Mouse (Mus musculus) A20 (cell line): ENCODE data around the gene Nr1h3.

Experiments used
- DNase-seq: peaks from one replicate; pipeline ENCODE4 v3.0.0-alpha.2; 2011; ENCODE audit warnings: low read depth, low spot score

Nr1h3 gene

DNA sequence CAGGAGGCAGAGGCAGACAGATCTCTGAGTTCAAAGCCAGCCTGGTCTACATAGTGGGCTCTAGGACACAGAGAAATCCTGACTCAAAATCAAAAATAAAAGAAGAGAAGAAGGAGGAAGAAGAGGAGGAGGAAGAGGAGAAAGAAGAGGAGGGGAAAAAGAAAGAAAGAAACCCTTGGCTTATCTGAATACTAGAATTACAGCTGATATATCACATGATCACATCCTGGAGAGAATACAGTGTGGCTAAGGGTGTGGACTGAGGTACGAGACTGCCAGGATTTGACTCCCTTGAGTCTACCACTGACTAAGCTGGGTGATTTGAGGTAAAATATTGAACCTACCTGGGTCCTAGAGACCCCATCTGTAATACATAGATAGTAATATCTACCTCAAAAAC, 16.4 kb downstream of the Nr1h3 start:
- no peak for DNase-seq

DNA sequence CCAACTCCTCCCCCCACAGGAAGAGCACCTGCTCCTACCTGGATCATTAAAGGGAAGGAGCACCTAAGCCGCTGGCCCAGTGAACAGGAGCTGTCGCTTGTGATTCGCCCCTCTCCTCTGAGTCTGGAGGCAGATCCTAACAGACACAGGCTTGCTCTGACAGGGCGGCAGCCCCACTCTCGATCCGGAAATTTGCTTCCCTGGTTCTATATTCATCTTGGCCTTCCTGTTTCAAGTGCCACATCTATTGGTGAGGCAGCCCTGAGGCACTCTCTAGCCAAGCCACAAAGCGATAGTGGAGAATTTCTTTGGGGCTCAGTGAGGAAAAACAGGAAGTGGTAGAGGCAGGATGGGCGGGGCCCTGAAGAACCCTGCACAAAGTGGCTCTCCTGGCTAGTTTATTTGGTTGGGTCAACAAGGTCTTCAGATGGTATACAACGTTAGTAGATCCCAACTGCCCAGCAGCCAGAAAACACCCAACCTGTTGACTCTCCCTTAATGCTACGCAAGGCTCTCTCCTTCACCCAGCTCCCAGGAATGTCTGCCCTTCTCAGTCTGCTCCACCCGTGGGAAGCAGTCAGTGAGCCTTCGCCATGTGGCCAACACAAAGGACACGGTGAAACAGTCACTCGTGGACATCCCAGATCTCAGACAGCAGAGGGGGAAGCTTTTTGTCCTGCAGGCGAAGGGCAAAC, 18.8 kb downstream of the Nr1h3 start, which contains the start of gene Madd:
TSS of gene Madd (minus strand) at position 127 of the 695 bp plus-strand sequence.
- peak; percentile 77 for DNase-seq

DNA sequence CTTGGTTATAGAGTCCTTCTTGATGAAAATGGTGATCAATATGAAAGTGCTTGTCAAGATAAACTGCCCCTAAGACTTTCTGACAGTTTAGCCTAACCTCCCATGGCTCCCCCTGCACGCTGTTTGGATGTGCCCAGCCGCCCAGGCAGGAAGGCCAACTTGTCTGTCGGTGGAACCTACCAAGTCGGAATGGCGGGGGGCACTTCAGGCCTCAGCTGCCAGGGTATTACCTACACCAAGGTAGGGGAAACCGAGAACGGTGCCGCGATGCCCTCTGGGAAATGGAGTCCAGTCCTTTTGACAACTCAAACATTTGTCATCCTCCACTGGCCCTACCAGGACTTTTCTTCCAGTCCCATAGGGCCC, 19.5 kb downstream of the Nr1h3 start:
- peak; percentile 99 for DNase-seq

DNA sequence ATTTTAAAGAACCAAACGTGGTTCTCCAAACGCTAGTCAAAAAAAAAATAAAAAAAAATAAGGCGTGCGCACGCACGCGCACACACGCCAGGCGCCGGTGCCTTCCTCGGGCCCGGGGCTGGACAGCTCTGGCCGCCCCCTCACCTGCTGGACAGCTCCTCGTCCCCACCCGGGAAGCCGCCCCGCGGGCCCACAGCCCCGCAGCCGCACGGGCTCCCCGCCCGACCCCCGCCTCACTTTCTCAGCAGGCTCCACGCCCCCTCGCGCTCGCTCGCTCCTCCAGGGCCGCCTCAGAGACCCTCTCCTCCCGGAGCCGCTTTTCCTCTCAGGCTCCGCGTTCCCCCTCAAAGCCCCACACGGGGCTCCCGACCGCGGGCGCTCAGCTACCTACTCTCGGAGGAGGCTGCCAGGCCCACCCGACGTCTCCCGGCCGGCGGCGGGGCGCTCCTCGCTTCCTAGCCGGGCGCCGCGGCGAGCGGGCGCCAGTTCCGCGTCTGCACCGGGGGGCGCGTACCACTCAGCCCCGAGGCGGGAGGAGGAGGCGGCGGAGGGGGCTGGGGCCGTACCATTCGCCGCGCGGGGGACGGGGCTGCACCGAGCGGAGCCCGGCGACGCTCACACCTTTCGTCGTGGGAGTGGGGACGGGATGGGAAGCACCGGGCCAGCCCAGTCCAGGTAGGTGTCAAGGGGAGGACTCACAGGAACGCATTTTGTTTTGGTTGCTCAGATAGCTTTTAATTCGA, 20.1 kb downstream of the Nr1h3 start:
- peak; percentile 95 for DNase-seq

DNA sequence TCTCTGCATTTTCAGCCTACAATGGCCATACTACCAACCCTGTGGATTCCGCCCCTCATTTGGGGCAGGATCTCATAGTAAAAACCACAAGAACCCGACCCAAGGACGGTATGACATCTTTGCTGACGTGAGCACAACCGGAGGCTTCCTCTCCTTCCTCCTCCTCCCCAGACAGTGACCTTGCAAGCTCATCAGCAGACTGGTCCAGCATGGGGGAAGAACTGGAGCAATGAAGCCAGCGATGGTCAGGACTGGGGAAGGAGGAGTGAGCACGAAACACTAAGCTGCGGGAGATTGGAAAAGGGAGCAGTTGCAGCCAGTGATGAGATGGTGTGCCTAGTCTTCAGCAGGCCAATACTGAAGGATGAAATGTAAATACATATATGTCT, 20.6 kb downstream of the Nr1h3 start:
- no peak for DNase-seq

DNA sequence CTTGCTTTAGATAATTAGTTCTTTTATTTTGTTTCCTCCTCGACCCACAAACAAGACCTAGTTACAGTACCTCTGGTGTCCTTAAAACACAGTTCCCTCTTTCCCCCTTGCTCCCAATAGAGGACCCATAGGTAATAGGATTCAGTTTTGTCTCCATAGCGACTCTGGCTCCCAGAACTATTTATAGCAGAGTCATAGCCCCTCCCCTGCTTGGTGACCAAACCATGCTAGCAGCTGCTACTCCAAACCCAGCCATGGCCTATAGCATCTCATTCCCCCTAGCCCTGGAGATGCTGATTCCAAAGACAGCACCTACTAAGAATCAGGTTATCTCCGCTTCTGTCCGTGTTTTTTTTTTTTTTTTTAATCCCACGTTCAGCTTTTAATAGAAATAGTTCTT, 21.9 kb downstream of the Nr1h3 start:
- no peak for DNase-seq

DNA sequence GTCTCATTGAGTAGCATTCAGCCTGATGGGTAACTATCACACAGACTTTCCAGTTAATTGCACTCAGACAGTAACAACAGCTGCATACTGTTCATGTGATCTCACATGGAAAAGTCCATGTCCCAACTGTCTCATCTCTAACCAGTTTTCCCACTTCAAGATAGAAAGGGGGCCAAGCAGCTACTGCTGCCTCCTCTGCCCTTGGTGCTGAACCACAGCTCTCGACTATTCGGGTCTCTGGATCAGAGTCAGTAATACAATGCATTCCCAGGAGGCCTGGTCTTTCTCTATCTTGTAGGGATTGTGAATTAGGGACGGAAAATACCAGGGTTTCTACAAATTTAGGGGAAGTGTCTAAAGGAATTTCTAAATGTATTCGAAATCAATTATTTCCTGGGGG, 22.8 kb downstream of the Nr1h3 start:
- DNase-seq = no peak

DNA sequence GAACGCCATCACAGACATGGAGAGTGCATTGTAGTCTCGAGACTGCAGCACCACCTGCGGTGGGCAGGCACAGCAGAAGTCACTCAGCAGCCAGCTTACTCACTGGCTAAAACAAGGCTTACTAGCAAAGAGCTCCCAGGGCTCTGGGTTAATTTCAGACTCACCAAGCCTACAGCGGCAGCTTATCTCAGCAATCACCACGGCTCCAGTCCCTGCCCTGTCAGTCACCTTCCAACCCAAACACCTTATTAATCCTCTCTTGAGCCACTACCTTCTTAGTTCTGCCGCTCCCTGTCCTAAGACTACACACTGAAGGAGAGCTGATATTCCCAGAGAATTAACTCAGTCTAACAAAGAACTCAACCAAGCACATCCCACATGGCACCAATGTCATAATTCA, 26.4 kb downstream of the Nr1h3 start:
- DNase-seq = no peak

DNA sequence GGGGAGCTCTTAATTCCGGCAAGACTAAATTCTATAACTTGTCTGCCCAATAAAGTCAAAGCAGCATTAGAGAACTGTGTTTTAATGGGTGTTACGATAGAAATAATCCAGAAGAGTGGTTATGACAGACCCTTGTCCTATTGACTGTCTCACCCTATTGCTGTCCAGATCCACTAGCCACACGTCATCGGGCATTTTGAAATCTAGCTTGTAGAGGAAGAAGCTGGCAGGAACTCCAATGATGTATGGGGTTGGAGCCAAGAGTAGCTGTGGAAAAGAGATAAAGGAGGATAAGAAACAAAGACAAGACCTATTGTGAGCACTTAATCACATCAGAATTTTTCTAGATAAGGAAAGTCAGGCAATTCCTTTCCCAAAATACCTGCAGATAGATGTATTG, 27.1 kb downstream of the Nr1h3 start:
- DNase-seq = no peak

DNA sequence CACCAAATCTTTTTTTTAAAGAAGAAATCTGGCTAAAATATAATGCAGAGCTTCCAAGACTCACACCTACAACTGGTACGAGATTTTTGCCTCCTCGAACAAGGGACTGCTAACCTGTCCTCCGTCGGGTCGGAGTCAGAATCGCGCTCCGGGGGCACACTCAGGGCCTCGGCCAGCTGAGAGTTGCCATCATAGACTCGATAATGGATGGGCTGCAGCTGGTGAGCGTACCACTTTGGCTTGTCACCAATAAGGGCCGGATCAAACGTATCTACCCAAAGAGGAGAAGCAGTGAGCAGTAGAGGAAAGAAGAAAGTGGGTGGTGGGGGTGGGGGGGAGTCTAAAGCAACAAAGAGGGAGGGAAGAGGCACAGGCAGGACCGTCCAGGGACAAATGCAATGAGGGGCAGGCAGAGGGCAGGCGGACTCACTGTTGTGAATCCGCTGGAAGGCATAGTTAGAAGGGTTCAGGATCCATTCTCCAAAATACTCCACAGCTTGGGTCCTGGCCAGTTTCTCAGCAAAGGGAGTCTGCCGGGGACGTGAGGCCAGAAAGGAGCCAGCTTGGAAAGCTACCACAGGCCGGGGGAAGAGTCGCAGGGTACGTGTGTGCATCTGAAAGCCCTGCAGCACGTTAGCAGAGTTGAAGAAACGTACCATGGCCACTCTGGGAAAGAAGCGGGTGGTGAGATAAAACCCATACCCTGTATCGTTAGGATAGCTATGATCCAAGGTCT, 32.9 kb downstream of the Nr1h3 start:
- DNase-seq = no peak

DNA sequence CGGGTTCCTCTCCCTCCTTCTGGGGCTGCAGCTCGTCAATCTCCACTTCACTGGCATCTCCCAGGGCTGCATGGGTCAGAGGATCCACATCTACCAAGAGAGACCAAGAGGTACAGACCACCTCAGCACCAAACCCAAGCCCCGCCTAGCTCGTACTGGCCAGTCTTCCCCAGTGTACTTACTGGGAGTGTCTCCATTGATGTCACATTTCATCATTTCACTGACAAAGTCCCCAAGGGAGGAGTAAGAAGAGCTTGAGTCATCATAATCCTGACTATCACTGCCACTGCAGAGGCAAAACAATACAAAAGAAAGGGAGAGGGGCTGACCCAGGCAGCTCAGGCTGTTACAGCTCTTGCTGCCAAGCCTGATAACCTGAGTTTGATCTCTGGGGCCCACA, 35.0 kb downstream of the Nr1h3 start:
- no peak for DNase-seq

DNA sequence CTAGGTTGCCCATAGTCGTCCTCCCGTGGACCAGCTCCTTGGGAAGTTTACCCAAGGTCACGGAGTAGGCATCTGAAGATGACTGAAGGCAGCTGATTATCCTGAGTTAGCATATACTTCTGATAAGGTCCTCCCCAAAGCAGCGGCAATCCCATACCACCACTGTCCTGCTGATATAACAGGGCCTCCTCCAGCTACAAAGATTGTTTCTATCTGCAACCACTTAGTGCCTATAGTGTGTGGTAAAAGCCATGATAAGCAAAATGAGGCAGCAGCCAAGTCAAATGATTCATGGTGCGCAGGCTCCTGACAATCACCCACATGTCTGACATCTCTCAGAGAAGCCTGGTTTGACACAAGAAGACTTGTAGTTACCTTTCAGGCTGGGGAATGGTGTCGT, 37.6 kb downstream of the Nr1h3 start:
- DNase-seq = no peak

DNA sequence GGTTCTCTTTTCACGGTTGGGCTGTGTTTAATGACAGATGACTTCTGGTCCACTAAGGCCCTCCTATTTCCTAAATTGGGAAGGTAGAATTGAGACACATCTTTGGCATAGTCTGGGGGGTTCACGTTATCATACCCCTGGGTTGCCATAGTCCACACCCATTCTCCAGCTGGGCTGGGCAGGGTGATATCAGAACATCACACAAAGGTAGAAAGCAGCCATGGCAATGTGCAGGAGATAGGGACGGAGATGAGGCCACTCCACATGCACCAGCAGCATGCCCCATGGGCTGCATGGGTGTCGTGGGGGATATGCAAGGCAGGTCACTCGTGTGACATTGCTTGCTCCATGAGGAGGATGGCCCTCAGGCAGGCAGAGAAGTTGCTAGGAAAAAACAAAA, 39.1 kb downstream of the Nr1h3 start:
- no peak for DNase-seq

DNA sequence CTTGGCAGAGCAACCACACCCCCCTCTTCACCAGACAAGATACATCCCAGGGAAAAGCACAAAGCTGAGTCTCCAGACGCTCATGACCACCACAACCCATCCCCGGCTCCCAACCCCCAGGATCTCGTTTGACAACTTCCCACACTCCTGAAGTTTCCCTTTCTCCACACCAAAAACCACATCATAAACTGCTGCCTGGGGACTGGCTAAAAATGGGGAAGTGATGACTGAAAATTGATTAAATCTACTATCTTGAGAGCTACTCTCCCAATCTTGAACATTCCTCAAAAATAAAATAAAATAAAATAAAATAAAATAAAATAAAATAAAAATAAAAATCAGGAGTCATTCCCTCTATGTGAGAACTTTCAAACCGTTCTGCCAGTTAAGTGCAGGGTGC, 39.7 kb downstream of the Nr1h3 start:
- DNase-seq = no peak

DNA sequence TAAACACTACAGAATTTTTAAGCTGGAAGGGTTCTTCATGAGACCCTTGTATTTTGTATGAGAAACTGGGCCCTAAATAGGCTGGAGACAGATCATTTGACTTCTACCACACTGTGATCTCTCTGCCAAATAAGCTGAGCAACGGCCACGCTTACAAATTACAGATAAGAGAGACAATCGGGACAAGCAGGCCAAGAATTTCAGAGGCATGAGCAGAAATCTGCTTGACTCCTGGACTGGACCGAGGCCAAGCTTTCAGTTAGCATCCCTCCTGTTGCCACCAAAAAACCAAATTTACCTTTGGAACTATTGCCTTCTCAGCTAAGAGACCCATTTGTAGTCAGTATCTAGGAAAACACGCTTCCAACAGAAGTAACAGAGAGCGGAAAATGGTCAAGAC, 42.0 kb downstream of the Nr1h3 start:
- DNase-seq = no peak

DNA sequence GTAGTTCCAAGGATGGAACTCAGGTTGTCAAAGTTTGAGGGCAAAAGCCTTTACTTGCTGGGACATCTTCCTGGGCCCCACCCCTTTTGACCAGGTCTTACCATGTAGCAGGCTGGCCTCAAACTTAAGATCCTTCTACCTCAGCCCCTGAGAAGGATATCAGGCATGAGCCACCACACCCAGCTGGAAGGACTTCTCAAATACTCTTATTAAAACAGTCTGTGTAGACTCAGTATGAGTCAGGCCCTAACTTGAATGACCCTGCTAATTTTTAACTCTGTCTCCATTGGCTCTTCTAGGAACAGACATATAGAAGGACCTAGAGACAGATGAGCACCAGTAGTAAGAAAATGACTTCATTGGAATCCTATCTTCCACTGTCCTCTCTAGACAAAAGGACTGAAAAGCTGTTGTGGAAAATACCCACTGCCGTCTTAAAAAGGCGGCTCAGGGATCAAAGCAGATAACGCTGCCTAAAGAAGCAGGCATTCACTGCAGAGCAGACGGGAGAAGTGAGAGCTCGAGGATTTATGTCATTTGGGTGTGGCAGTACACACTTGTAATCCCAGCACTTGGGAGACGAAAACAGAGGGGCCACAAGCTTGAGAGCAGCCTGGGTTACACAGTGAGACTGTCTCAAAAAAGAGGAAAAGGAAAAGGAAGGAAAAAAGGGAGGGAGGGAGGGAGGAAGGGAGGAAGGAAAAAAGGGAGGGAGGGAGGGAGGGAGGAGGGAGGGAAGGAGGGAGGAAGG, 45.5 kb downstream of the Nr1h3 start:
- no peak for DNase-seq

DNA sequence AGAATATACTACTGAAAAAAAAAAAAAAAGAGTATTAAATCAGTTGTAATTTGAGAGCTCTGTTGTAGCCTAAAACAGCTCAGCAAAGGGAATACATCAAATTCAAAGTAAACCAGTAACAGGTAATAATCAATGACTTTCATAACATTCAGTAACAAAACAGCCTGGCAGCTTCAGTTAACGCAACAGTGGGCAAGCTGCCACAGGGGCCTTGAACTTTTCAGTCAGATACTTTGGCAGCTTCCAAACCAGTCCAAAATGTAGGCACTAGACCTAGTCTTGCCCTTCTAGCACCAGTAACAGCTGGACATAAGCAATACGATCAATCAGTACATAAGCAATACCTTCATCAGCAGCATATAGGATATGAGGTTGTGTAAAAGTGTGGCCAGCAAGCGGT, 48.5 kb downstream of the Nr1h3 start:
- no peak for DNase-seq

DNA sequence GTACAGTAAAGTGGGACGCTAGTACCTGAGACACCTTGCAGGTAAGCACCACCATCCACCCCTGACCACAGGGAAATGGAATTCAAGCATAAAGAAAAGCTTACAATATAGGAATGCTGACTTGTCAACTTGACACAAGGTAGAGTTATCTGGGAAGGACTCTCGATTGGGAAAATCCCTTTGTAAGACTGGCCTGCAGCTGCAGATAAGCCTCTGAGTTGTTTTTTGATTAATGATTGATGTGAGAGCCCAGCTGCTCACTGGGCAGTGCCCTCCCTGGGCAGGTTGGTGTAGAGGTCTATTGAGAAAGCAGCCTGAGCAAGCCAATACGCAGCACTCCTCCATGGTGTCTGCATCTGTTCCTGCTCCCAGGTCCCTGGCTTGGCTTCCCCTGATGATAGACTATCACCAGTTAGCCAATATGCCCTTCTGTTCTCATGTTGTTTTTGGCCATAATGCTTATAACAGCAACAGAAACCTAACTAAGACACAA, 49.7 kb downstream of the Nr1h3 start:
- no peak for DNase-seq

DNA sequence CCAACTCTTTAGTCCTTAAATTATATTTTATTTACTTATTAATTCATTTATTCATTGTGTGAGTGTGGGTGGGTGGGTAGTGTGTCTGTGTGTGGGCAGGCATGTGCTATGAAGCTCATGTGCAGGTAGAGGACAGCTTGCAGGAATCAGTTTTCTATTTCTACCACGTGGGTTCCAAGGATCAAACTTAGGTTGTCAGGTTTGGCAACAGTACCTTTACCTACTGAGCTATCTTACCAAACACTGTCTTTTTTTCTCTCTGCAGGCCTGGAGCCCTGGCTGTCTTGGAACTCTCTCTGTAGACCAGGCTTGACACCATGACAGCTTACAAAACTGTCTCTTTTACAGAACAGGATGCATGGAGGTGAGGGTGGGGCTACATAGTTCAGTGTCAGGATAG, 51.3 kb downstream of the Nr1h3 start:
- no peak for DNase-seq

DNA sequence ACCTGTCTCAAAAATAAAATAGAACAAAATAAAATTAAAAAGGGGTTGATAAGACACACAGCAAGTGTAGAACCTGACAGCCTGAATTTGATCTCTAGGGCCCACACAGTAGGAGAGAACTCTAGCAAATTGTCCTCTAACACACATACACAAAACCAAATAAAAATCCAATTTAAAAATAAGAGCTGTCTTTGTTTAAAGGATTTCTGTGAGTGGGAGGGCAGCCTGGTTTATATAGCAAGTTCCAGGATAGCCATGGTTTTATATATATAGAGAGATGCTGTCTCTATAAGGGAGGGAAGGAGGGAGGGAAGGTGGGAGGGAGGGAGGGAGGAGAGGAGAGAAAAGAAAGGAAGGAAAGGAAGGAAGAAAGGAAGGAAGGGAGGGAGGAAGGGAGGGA, 54.5 kb downstream of the Nr1h3 start:
- no peak for DNase-seq

DNA sequence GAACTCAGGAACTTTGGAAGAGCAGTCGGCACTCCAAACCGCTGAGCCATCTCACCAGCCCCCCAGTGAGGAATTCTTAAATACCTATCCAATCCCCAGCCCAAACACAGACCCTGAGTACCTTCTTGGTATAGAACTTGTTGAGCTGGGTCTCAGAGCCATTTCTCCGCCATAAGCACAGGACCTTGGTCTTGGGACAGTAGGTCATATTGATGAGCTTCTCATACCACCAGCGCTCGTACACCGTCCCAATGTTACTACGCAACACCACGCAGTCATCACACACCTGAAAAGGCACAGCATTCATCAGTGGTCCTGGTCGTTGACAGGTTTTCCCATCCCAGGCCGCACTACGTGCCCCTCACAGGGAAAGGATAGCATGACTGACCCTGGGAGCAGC, 59.2 kb downstream of the Nr1h3 start:
- DNase-seq = no peak

DNA sequence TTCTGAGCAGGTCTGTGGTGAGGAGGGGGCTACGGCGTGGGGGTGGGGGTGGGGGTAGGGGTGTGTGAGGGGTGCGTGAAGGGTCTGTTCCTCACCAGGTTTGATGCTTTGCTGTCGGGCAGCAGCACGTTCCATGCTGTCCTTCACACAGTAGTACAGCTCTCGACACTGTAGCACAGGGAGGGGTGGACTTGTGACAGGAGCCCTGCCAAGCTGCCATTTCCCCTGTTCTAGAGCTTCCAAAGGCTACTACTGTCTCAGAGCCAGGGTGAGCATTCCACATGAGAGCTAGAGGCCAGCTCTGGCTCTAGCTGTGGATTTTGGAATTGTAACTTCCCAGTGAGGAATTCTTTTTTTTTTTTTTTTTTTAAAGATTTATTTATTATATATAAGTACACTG, 59.7 kb downstream of the Nr1h3 start:
- DNase-seq = no peak
